Mouse (Mus musculus) cerebellum, postnatal 10 days (tissue): ENCODE data around the gene Purb.

Source experiments
- DNase-seq, 2 experiments: peaks; one replicate each; pipeline ENCODE4 v3.0.0; 2021; ENCODE audit warnings: mixed read lengths in 2 of 2

The Purb gene

DNA sequence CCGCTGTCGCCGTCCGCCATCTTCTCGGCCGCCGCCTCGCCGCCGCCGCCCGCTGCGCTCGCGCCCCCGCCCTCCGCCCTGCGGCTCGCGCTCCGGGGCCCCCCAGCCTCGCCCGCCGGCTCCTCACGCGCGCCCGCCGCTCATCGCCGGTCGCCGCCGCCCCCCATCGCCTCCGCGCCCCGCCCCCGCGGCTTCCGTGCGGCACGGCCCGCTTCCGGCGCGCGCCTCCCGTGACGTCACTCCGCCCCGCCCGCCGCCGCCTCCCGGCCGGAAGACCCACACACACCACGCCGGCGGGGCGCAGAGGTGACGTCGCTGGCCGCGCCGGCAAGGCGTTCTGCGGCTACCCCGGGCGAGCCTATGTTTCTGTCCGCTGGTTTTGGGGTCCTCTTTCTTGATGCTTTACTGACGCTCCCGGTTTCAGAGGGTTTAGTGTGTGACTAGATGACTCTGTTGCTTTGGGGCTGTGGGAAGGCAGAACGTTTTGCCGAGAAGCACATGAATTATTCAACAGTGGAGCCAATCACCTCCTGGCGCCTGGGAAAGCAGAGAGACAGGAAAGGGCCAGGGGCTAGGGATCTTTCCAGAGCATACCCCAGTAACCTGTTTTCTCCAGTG is at the start of gene Purb:
Gene Purb, minus strand, starts transcription at position 51 of the 618 bp plus-strand sequence.
- peak; percentile 98 for DNase-seq

DNA sequence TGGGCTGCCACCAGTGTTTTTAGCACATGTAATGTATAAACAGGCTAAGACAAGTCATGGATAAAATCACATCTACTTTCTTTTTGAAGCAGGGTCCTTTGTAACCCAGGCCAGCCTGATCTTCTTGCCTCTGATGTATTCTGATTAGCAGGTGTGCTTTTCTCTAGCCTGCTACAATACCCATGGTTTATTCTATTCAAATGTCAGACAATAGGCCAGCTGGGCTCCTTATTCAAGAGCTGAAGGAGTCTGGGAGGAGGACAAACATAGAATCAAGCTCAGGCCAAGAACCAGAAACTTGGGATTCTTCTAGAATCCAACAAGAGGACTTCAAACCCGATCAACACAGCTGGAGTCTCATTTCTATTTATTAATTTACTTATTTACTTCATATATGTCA is 49.5 kb upstream of the Purb start:
- DNase-seq: no peak

DNA sequence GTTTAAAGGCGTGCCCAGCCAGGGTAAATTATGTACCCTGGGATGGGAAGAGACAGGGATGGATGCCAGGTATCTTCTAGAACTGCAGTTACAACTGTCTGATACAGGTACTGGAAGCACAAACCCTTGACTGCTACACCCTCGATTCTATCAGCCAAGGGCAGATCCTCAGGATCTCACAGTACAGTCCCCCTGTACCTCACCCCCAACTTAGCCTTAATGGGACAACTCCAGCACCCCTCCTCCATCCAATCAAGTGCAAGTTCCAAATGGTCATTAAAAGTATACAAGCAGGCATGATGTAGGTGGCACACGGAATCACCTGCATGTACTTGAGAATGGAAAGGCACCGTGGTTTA is 49.1 kb upstream of the Purb start:
- no peak for DNase-seq

DNA sequence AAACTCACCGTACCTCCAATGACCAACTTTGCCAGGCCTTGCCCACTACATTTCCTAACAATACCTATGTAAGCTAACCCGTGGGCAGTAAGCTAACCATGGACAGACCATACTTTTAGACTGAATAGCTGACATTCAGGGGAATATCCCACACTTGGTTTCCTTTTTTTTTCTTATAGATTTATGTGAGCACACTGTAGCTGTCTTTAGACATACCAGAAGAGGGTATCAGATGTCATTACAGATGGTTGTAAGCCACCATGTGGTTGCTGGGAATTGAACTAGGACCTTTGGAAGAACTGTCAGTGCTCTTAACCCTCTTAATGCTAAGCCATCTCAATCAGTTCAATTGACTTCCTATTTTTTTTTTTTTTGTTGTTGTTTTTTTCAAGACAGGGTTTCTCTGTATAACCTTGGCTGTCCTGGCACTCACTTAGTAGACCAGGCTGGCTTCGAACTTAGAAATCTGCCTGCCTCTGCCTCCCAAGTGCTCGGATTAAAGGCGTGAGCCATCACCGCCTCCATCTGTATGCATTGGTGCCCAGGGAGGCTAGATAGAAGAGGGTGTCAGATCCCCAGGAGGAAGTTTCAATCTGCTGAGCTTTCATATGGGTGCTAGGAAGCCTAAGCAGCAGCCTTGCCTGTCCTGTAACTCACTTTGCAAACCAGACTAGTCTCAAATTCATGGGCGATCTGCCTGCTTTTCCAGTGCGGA is 48.6 kb upstream of the Purb start:
- DNase-seq: no peak

DNA sequence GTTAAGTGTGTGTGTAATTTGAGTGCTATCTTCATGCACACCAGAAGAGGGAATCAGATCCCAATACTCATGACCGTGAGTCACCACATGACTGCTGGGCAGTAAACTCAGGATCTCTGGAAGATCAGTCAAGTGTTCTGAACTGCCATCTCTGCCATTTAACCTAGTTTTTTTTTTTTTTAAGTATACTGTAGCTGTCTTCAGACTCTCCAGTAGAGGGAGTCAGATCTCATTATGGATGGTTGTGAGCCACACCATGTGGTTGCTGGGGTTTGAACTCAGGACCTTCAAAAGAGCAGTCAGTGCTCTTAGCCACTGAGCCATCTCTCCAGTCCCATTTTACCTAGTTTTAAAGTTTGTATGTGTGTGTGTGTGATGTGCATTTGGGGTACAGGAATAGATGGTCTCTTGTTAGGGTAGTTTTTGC is 48.0 kb upstream of the Purb start:
- DNase-seq: no peak

DNA sequence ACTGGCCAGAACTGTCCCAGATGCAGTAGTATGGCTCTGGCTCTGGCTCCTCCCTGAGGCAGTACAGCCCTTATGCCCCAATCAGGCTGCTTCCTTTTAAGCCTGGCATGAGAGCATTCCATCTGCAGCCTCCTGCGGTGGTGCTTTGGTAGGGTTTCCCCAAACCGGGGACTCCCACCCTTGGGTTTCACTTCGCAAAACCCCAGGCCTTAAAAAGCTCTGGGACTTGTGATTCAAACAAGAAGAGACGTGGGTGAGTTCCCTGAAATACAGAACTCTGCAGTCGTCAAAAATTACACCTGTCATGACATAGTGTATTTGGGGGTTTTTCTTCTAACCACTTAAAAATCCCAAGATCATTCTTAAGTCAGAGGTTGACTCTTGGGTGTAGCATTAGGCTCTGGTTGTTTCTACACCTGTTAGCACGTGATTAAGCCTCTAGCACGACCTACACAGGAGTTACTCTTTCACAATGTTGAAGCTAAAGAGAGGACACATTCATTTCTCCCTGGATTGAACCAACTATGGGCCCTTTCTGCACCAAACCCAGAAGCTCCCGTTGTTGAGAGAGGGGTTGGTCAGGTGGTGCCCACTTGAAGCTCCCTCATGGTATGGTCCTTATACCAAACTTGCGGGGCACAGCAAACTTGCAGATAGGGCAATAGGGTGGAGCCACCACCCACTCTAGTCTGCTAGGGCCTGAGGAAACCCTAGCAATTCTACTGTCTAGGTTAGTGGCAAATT is 47.2 kb upstream of the Purb start:
- DNase-seq: no peak

DNA sequence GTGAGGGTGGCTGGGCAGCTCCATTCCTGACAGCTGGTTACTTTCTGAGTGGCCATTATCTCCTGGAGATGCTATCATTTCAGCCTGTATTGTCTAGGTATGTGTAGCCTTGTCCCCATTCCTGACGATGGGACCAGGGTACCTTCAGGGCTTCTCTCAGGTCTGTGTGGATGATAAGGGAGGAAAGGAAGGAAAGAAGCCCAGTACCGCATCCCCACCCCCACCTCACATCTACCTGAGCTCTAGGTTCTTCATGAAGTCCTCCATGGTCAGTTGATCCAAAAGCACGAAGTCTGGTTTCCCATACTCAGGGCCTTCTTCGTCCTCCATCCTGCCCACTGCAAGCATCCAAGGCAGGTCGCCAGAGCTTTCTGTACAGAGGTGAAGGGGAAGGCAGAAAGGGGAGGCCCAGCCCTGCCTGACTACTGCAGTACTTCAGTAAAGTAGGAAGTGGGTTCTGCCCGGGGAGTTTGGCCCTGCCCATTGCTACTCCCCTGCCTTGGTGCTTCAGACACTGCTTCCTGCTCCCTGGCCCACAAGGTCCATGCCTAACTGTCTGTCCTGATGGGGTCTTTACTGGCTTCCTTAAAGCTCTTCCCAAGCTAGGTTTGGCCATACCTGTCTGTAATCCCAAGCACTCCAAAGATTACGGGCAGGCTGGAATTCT is 44.9 kb upstream of the Purb start, which contains the start of gene Myo1g:
Gene Myo1g, minus strand, starts transcription at position 459 of the 667 bp plus-strand sequence.
- DNase-seq: no peak

DNA sequence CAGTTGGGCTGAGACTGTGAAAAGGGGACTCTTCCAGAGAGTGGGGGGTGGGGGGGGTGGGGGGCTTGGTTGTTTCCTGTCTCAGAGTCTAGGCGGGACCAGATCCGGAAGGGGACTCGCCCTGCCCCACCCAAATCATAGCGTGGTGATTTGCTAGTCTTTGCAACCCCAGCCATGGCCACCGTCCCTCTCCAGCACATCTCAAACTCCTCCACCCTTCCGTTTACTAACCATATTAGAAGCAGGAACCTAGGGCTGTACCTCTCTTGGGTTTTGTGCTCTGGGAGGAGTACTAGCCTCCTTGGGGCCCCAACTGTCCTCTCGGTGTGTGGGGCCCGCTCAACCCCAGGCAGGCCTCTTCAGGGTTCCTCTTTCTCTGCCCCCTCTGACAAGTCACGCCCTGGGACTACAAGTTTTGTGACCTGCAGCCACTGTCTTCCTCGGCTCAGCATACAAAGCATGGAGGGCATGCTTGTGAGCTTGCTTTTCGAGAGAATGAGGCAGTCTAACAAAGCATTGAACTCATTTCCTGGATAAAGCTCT is 43.8 kb upstream of the Purb start:
- DNase-seq: no peak

DNA sequence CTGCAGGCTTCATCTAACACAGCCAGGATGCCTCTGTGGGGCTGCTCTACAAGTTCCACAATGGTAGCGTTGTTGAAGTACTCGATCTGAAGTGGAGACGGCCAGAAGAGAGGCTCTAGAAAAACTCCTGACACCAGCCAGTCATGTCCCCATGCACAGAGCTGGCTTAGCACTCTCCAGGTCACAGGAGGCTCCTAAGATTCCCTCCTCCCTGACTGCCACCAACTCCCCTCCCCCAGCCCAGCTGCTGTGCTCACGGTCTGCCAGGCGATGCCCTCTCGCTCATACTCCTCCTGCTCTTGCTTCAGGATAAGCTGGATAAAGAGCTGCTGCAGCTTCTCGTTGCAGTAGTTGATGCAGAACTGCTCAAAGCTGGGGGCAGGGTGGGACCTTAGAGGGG is 39.1 kb upstream of the Purb start:
- DNase-seq: peak; percentile 92 to 93

DNA sequence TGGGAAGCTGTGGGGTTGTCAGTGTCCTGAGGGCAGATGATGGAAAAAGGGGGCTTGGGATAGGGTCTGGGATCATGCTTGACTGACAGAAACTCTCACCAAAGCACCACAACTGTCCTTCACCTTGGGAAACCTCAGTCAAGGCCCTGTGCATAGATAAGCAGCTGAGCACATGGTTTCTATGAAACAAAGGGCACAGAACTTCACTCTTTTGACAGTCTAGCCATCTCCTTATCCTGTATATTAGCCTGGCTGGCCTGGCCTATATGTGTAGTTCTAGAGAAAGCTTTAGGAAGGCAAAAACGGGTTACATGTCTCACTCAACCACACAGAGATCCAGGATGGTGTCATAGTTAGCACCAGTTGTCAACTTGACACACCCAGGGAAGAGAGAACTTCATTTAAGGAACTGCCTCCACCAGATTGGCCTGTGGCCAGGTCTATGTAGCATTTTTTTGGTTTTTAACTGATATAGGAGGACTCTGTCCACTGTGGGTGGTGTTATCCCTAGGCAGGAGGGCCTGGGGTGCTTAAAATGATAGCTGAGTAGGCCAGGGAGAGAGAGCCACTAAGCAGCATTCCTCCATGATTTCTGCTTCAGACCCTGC is 32.7 kb upstream of the Purb start:
- no peak for DNase-seq

DNA sequence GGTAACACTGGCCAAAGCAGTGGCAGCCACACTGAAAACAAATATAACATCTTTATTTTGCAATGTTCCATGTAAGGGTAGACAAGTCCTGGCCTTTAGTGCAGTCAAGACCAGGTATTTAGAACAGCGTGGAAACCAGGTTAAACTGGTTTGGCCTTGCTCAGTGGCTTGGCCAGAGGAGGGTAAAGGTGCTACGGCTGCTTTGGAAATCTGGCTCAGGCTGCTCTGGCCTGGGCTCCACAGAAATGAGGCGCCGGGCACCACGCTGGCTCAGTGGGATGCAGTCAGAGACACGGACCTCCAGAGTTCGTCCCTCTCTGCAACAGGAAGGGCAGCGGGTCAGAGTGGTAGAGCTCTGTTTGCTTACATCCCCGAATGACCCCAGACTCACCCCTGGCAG is 30.8 kb upstream of the Purb start:
- DNase-seq: no peak

DNA sequence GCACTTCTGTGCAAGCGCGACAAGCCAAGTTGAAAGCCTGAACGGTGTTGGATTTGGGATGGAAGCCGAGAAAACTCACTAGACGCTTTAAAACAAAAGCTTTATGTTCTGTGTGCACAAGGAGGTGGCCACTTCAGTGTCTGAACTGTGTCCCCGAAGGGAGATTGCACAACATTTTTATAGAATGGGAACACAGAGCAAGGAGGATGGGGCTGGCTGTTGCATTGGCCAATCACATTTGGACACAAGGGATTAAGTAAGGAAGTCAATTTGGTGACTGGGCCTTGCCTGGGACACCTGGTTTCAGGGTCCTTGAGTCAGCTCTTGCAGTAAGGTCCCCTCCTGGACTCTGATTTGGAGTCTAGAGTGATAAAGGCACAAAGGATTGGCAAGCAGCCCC is 29.0 kb upstream of the Purb start:
- DNase-seq: no peak

DNA sequence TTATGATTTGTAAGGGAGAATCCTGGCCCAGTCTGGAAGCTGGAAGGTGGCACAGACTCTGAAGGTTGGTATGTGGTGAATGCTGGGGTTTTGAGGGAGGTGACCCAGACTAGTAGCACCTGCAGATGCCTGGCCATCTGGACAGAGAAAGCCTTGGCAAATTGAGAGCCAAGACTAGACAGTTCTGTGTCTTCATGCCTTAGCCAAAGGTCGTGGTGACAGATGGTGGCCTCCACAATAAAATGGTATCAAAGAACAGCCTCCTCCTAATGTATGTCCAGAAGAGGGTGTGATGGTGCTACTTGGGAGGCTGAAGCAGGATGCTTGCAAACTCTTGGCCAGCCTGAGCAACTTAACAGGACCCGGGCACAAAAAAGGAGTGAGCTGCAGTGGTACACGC is 28.5 kb upstream of the Purb start:
- peak; percentile 67 to 77 for DNase-seq

DNA sequence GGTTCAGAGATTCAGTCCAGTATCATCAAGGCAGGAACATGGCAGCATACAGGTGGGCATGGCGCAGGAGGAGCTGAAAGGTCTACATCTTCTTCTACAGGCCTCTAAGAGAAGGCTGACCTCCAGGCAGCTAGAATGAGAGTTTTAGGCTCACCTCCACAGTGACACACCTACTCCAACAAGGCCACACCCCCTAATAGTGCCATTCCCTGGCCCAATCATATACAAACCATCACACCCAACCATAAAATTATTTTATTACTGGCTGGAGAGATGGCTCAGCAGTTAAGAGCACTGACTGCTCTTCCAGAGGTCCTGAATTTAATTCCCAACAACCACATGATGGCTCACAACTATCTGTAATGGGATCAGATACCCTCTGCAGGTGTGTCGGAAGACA is 26.8 kb upstream of the Purb start:
- DNase-seq: no peak

DNA sequence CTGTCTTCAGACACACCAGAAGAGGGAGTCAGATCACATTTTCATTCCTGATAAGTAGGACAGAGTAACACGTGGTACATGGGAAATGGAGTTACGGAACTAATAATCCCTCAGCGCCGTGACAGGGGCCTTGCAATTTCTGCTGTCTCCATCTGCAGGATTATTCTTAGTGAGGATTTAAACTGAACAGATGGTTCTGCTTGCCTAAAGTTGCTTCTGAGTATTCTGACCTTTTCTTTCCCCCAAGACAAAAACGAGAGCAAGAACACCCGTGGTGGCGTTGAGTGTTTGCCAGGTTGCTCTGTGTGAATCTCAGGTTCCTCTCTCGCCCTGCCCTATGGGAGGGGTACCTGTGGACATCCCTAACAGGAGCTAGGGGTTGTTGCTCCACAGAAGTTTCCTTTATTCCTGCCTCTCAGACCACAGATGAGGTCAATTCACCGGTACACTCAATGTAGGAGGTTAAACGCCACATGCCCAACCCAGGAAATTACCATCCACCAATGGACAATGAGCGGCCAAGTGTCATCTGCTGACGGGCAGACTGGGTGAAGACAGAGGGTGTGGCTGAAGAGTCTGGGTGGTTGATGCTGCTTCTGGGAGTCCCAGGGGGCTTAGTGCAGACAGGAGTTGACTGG is 21.7 kb upstream of the Purb start:
- peak; percentile 66 to 69 for DNase-seq

DNA sequence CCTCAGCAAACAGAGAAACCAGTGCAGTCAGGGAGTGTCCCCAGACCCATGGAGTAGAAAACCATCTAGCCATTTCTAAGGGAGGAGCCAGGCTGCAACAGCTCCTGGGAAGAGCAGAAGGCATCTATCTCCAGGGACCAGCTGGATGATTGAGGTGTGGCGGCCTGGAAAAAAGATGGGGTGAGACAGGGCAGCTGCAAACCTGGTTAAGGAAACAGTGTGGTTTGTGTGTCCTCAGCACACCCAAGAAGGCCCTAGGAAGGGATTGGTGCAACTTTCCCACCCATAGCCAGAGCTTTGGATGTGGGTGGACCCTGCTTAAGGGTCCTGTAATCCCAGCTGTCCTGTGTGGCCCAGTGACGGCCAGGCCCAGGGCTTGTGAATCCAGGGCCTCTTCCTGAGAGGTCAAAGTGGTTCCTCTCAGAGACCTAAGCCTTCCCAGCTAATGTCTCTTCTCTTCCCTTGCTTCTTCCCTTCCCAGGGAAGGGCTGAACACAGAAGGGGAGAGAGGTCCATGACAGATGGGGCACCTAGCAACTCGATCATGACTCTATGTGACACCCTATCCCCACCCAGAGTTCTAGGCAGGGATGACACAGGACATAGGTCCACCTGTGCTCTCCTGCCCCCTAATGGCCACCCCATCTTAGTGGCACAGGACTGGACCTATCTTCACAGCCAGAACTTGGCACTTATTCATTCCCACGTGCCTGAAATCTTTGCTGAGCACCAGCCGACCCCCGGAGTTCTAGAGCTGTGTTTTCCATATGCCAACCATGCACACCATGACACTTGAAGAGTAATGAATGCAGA is 14.2 kb upstream of the Purb start:
- DNase-seq: peak; percentile 91 to 93

DNA sequence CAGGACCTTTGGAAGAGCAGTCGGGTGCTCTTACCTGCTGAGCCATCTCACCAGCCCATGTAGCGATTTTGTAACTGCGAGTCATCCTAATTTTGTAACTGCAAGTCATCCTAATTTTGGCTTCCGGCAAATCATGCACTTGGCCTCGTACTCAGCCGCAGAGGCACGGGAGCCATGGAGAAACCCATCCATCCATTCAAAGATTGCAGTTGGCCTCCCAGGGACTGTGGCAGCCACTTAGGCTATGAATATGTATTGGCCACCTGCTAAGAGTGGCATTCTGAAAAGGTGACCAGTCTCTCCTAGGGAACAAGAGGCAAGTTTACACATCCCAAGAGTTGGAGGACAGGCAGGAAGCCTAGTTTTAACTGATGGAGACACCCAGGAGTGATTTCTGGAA is 13.5 kb upstream of the Purb start:
- peak; percentile 67 to 70 for DNase-seq

DNA sequence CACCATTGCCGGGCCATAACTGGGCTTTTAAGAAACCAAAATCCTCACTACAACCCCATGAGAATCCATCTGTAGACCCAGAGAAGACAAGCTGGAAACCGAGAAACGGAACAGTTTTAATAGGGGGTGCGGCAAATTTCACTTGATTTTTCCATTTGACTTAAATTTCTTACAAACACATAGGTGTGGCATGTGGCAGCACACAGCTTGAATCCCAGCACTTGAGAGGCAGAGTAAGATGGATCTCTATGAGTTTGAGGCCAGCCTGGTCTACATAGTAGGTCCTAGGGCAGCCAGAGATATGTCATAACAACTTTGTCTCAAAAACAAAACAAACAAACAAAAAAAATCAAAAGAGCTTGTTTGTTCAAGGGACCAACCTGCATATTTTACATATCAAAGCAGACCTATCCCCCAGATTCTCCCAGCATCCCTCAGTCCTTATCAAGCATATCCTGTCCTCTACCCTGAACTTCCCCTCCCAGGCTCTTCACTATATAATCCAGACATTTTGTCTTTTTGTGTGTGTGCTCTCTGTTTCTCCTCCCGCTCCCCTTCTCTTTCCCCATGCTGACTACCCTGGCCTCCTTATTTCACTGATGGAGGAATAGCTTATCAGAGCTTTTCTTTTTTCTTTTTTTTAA is 12.4 kb upstream of the Purb start:
- DNase-seq: peak in 1 of 2 experiments; percentile 7

DNA sequence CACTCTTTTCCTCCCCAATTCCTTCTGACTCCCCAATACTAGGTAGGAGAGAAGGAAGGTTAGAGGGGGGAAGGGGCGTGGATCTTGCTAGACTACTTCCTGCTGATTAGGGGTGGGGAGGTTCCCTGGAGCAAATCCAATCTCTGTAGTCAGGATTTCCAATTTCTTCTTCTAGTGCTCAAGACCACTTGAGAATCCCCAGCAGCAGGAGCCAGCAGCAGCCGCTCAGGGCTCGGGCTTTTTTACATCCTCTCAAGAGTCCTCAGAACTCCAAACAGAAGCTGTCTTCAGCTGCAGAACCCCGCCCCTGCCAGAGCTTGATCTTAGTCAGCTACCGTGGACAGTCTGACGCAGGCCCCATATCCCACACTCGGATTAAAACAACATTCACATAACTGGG is 11.8 kb upstream of the Purb start:
- DNase-seq: peak in 1 of 2 experiments; percentile 14

DNA sequence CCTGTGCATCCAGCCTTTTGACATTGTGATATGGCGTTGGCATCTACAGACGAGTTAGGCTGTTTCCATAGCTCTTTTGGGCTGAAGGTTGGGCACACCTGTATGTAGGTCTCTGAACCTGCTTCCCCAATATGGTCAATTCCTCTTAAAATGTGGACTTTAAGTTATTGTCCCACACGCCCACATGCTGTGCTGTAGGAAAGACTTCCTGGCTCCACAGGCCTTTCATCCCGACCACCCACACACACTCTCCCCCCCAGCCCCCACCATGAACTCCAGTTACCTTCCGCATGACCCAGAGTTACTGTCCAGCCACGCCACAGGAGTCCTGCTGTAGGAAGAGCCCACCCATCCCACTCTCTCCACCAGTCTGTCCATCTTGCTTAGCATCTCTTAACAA is 11.2 kb upstream of the Purb start:
- DNase-seq: peak in 1 of 2 experiments; percentile 24
